ENCODE assay signal across 14 mouse cellular contexts in genomic region chr9:37554279-37554678, GRCm38 (mm10). TPM values are rescaled to one million over a fixed set of nuclear protein-coding genes. Genes with fewer than 3 reads are reported as not detected.
DNase-seq lines count a peak whose midpoint lies in the region; ATAC-seq lines count a peak whose summit lies in the region.
"Had no signal": no experiment of that assay in that cellular context is flagged by ENCODE, and none has a peak within 500 bp of the region (broad histone marks: within the 10 kb centered on the region; RNA-seq: fewer than 3 reads in every experiment).

No protein-coding gene starts in this region.

- peaks cover 44% of the 10 kb centered on the region for H3K4me1 ChIP-seq in liver, embryonic 13.5 days (replicated peaks)

- peak; percentile 50 for ATAC-seq in CD4-positive, CD25-positive, alpha-beta regulatory T cell, adult 4 months
- peak; percentile 34 for ATAC-seq in activated CD4-positive, CD25-positive, alpha-beta regulatory T cell, adult 4 months
- ATAC-seq in liver, embryonic 13.5 days (ENCODE audit: low read depth) = peak; percentile 69

- no peak overlapping the region for H3K4me2 ChIP-seq in liver, embryonic 13.5 days
- H3K4me2 ChIP-seq: hindbrain, embryonic 15.5 days; stomach, embryonic 15.5 days had no signal

- H3K36me3 ChIP-seq in liver, embryonic 13.5 days = no peaks in the 10 kb centered on the region
- H3K36me3 ChIP-seq: embryonic facial prominence, embryonic 10.5 days; hindbrain, embryonic 15.5 days; stomach, embryonic 15.5 days had no signal

- H3K27me3 ChIP-seq in liver, embryonic 13.5 days = peaks cover 30% of the 10 kb centered on the region

- H3K9ac ChIP-seq in liver, embryonic 13.5 days = no peak overlapping the region
- H3K9ac ChIP-seq: hindbrain, embryonic 15.5 days; stomach, embryonic 15.5 days had no signal

- no peaks in the 10 kb centered on the region for H3K9me3 ChIP-seq in liver, embryonic 13.5 days (replicated peaks)
- H3K9me3 ChIP-seq: embryonic facial prominence, embryonic 10.5 days; hindbrain, embryonic 15.5 days; stomach, embryonic 15.5 days had no signal

- DNase-seq in liver, embryonic 13.5 days = peak; percentile 29
- DNase-seq in naive thymus-derived CD4-positive, alpha-beta T cell, adult 2 months (ENCODE audit: low read depth) = peak; percentile 20
- no peak for DNase-seq in embryo, embryonic 9.5 days (ENCODE audit: extremely low spot score)
- no peak for DNase-seq in kidney, postnatal 4 days
- DNase-seq in cerebellum, postnatal 4 days (ENCODE audit: low spot score in 2 of 2) = no peak
- DNase-seq: cerebellum, adult 2 months; kidney, adult 9 months; thymus, postnatal 14 days had no signal

- 15% methylated on average over 1 of the region's 1 CpGs for WGBS in liver, embryonic 13.5 days (ENCODE audit: insufficient replicate concordance)

- peak overlapping the region; percentile 59; the same call in 1 of the 2 replicates for H3K27ac ChIP-seq in liver, embryonic 13.5 days
- H3K27ac ChIP-seq: embryonic facial prominence, embryonic 10.5 days; hindbrain, embryonic 15.5 days; macrophage; stomach, embryonic 15.5 days had no signal

- no peak overlapping the region for H3K4me3 ChIP-seq in liver, embryonic 13.5 days (replicated peaks)
- H3K4me3 ChIP-seq: embryonic facial prominence, embryonic 10.5 days; hindbrain, embryonic 15.5 days; stomach, embryonic 15.5 days had no signal

RNA-seq across cellular contexts. Expression of gene Siae, which starts 1.2 kb away (rescaled TPM):
- polyA plus RNA-seq in CD4-positive, CD25-positive, alpha-beta regulatory T cell, adult 4 months (2017; shearing (Covaris generic)) = 10 to 100 TPM; 17.2 to 17.7 TPM
- polyA plus RNA-seq in activated CD4-positive, CD25-positive, alpha-beta regulatory T cell, adult 4 months (2017; shearing (Covaris generic)) = 10 to 100 TPM in 1 of 2 experiments, 1 to 10 TPM in 1; 9.7 to 13.6 TPM
- polyA plus RNA-seq in liver, embryonic 13.5 days (2015; fragmentation: Nextera tagmentation; extraction: Ambion mirVana) = 4.3 and 5.5 TPM in 2 replicates

RNA-seq across cellular contexts. Expression of gene Nrgn, which starts 1.6 kb away (rescaled TPM):
- under 1 TPM; 0.51 to 0.86 TPM for polyA plus RNA-seq in CD4-positive, CD25-positive, alpha-beta regulatory T cell, adult 4 months (2017; shearing (Covaris generic))
- under 1 TPM in 1 of 2 experiments, not detected in 1; 0.33 TPM for polyA plus RNA-seq in activated CD4-positive, CD25-positive, alpha-beta regulatory T cell, adult 4 months (2017; shearing (Covaris generic))
- polyA plus RNA-seq in liver, embryonic 13.5 days (2015; fragmentation: Nextera tagmentation; extraction: Ambion mirVana) = 8.8 and 10.4 TPM in 2 replicates

RNA-seq across cellular contexts. Expression of gene Vsig2, which starts 15.2 kb away (rescaled TPM):
- not detected for polyA plus RNA-seq in CD4-positive, CD25-positive, alpha-beta regulatory T cell, adult 4 months (2017; shearing (Covaris generic))
- polyA plus RNA-seq in activated CD4-positive, CD25-positive, alpha-beta regulatory T cell, adult 4 months (2017; shearing (Covaris generic)) = not detected
- 0.15 and 0.60 TPM in 2 replicates for polyA plus RNA-seq in liver, embryonic 13.5 days (2015; fragmentation: Nextera tagmentation; extraction: Ambion mirVana)
- polyA plus RNA-seq: macrophage had no signal

RNA-seq across cellular contexts. Expression of gene Esam, which starts 26.4 kb away (rescaled TPM):
- not detected for polyA plus RNA-seq in CD4-positive, CD25-positive, alpha-beta regulatory T cell, adult 4 months (2017; shearing (Covaris generic))
- under 1 TPM in 1 of 2 experiments, not detected in 1; 0.58 TPM for polyA plus RNA-seq in activated CD4-positive, CD25-positive, alpha-beta regulatory T cell, adult 4 months (2017; shearing (Covaris generic))
- polyA plus RNA-seq in liver, embryonic 13.5 days (2015; fragmentation: Nextera tagmentation; extraction: Ambion mirVana) = 15.6 and 17.2 TPM in 2 replicates

RNA-seq across cellular contexts. Expression of gene Spa17, which starts 59.2 kb away (rescaled TPM):
- polyA plus RNA-seq in CD4-positive, CD25-positive, alpha-beta regulatory T cell, adult 4 months (2017; shearing (Covaris generic)) = under 1 TPM in 1 of 2 experiments, not detected in 1; 0.97 TPM
- polyA plus RNA-seq in activated CD4-positive, CD25-positive, alpha-beta regulatory T cell, adult 4 months (2017; shearing (Covaris generic)) = 1 to 10 TPM in 1 of 2 experiments, not detected in 1; 1.4 TPM
- polyA plus RNA-seq in liver, embryonic 13.5 days (2015; fragmentation: Nextera tagmentation; extraction: Ambion mirVana) = 2.4 and 2.8 TPM in 2 replicates

Comparison
In these comparisons a context has a peak if more than half of its experiments do, and no peak if none do; other contexts are left out.
1. DNase-seq: peak in liver, embryonic 13.5 days (single experiment) and naive thymus-derived CD4-positive, alpha-beta T cell, adult 2 months (single experiment); none in embryo, embryonic 9.5 days (single experiment), kidney, postnatal 4 days (0 of 2) and cerebellum, postnatal 4 days (0 of 2).
2. Peak in every context shown above with its lines, with median percentiles within 50 percentile points of each other: ATAC-seq.